Mouse (Mus musculus): Measurements from ENCODE around the gene Oas1f.
"Not testable (repeated sequence)": the region's sequence is repeated elsewhere in the genome, so short reads cannot be mapped to it uniquely, and the experiment has no call there.

The Oas1f gene

DNA sequence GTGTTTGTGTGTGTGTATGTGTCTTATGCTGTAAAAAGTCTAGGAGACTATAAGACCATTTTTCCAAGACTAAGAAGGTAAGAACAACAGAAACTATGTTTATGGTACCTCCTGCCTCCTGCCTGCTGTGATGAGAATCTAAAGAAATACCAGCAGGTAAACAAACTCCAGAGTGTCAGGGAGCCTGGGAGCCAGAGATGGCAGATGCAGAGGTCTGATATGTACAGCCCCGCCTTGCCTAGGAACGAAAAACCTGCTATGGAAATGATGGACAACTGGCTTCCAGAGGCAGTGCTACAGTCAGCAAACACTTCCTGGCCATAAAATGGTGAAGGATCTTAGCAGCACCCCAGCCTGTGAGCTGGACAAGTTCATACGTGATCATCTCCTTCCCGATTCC lies at the start of gene Oas1f:
TSS of gene Oas1f (plus strand) at position 301 of the 400 bp plus-strand sequence.
- no peak for DNase-seq

DNA sequence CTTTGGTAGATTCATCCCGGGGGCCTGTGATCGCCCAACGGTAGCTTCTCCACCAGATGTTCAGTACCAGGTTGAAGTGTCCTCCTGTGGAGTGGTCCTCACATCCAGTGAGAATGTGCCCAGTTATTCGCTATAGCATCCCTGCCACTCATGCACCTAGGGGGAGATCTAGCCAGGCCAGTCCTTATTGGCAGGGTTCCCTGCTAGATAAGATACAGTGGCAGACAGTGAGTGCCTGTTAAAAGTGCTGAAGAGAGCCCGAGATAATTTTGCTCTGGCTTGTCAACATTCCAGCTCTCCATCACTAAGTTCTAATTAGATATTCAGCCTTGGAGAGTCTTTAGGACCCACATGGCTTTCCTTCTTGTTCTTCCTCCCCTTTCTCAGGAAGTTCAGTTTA lies 49.0 kb upstream of the Oas1f start:
- DNase-seq, result not testable (repeated sequence)

DNA sequence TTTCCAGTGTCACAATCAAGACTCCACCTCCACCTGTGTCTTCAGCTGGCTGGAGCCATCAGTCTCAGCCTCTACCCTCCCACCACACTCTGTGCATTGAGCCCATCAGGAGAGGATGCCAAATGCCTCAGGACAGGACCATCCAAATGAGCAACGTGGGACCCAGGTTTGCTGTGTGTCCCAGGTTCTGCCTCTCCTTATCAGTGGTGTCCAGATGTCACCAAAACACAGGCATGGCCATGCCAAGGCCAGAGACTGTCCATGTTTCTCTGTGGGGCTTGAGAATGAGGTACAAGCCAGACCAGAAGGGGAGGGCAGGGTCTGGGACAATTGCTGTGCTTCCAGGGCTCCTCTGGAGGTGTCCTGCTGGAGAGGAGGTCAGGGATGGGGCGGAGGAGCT lies 48.2 kb upstream of the Oas1f start:
- not testable (repeated sequence) for DNase-seq

DNA sequence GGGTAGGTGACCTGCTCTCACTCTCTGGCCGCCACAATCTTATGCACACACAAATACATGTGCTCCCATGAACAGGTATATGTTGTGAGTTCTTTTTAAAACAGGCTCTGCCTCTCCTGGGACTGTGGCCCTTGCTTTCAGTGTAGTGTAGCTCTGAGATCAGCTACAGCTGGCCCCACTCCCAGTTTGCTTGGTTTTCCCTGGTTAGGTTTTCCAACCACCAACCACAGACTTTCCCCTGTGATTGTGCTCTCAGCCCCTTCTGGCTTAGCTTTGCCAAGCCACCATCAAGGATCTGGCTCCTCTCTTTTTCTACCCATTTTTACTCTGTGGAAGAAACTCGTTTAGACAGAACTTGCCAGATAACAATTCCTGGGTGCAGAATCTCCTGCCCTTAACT lies 43.6 kb upstream of the Oas1f start:
- no peak for DNase-seq

DNA sequence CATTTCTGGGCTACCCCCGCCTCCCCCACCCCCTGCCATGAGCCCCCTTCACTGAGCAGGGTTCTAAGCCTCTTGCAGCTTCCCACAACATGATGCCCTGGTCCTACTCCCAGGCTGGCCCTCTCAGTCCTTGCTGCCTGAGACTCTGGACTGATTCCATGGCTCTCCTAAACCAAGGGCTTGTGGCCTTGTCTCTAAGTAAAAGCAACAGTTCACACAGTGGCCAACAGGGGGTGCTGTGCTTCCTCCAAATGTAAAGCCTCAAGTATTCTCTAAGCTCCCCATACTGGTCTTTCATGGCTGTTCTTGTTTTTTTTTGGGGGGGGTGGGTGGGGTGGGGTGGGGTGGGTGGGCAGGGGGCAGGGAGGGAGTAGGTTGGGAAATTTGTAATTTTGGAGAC lies 40.7 kb upstream of the Oas1f start:
- DNase-seq, result peak; percentile 59

DNA sequence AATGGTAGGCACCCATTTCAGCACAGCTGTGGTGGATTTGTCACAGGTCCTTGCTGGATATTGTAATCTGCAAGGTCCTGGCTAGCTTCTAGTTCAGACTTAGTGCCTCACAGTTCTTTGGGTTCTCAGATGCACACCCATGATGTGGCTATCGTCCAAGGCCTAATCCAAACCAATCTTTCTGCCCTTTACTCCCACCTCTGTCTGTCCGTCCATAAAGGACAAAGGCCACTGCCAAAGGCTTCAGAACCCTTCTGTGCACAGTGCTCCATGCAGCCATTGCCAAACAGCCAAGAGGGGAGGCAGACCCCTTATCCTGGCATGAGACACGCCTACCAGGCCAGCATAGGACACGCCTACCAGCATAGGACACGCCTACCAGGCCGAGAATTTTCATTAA lies 38.0 kb upstream of the Oas1f start:
- DNase-seq, result no peak

DNA sequence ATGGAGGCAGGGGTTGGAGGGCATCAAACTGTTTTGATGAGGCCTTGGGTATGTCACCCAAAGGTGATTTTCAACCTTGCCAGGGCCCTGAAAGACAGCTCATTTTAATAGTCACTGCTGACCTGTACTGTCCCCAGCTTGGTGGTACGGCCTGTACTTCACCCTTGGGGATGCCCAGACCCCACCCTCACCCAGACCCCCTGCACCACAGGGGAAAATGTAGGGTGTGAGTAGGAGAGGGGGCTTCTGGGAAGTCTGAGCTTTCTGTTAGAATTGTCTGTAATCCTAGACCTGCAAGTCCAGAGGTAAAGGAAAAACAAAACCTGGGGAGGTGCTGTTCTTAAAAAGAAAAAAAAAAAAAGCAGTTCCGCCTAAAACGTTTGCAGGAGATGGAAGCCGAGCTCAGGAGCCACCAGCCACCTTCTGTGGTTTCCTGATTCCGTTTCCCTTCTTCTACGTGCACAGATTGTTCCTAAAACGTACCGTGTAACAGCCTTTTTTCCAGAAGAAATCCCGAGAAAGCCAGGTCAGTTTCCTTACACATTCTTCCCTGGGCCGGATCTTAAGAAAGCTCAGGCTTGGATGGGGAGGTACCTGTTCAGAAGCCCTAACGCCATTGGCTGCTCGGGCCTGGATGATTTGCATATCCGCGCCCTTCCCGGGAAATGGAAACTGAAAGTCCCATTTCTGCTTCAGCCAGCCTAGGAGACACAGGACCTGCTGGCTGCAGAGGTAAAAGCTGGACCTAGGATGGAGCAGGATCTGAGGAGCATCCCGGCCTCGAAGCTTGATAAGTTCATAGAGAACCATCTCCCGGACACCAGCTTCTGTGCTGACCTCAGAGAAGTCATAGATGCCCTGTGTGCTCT lies 35.0 kb upstream of the Oas1f start, which contains the start of gene Oas1c:
TSS of gene Oas1c (minus strand) at position 564 of the 869 bp plus-strand sequence.
- DNase-seq, result peak; percentile 87

DNA sequence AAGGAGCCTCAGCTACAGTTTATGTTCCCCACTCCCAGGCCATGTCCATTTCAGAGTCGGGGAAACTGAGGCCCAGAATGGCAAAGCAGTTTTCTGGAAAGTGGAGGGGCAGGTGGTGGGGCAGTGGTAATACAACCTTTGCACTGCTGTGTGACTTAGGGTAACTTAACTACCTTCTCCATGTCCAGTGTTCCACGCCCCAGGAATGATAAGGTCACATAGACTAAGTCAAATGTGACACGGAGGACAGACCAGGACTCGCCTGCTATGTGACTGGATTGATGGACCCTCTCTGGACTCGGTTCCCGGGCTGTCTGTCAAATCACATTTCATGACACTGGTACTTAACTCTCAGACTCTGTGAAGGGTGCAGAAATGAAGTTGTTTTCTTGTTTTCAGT lies 34.1 kb upstream of the Oas1f start:
- DNase-seq, result no peak

DNA sequence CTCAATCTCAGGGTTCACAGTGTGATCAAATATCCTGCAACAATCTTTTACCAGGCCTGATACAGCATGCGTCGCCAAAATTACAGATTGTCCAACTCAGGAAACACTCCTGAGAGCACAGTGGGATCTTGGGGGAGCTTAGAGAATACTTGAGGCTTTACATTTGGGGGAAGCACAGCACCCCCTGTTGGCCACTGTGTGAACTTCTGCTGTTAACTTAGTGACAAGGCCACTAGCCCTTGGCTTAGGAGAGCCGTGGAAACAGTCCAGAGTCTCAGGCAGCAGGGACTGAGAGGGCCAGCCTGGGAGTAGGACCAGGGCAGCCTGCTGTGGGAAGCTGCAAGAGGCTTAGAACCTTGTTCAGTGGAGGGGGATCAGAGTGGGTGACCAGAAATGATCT lies 31.2 kb upstream of the Oas1f start:
- DNase-seq, result peak; percentile 42

DNA sequence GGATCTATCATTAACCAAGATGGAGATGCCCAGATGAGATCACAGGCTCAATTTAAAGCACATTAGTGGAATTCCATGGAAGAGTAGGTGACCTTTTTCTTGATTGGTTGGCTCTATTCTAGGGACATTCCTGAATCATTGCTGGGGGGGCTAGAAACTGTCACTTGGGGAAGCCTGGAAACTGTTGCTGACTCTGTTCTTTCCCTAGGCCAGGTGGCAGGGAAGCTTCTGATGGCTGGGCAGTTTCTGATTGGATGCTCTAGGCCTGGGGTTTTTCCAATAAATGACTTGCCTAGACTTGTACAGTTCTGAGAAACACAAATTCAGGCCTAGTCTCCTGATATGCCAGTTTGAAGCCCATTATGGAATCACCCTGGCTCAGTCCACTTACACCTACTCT lies 28.2 kb upstream of the Oas1f start:
- no peak for DNase-seq

DNA sequence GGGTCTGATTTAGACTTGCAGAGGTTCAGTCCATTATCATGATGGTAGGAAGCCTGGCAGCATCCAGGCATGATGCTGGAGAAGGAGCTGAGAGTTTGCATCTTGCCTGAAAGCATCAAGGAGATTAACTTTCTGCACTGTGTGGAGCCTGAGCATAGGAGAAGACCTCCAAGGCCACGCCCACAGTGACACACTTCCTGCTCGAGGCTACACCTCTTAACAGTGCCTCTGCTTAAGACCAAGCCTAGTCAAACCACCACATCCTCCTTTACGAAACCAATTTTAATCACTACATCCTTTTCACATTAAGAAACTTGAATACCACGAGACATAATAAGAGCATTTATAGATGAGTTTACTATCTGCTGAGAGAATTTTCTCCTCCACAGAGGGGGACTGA lies 16.1 kb upstream of the Oas1f start:
- no peak for DNase-seq

DNA sequence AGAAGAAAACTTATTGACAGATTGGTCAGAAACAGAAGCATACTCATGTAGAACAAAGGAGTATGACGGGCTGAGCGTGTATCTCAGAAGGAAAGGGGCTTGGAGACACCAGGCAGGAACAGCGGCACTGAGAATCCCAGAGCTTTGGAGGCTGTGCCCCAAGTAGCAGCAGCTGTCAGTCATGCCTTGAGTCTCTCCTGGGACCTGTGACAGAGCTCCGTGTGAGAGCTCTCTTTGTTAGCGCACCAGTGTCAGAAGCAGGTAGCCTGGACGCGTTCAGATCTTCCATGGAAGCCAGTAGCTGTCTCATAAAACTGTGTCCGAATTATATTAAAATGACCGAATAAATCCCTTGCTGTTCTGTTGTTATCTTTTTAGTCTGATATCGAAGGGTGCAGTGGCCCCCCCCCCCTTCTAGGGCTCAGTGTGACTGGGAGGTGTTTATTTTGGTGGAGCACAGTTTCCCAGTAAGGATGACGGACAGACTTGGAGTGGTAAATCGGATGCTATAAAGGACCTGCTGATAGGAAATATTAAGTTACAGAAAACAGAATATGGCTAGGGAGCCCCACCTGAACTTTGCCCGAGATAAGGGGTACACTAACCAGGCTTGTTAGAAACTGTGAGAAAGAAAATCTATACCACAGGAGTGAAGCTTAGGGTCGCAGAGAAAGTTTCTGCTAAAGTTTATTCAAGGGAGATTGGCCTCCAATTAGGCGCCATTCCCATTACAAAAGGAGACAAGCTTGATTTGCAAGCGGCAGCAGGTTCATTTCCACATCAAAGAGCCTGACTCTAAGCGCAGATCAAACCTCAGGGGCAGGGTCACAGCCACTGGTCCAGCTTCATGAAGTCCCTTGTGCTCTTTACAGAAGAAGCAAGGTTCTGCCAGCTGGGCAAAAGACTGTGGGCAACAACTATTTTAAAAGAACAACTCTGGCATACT lies 13.6 kb upstream of the Oas1f start:
- no peak for DNase-seq

DNA sequence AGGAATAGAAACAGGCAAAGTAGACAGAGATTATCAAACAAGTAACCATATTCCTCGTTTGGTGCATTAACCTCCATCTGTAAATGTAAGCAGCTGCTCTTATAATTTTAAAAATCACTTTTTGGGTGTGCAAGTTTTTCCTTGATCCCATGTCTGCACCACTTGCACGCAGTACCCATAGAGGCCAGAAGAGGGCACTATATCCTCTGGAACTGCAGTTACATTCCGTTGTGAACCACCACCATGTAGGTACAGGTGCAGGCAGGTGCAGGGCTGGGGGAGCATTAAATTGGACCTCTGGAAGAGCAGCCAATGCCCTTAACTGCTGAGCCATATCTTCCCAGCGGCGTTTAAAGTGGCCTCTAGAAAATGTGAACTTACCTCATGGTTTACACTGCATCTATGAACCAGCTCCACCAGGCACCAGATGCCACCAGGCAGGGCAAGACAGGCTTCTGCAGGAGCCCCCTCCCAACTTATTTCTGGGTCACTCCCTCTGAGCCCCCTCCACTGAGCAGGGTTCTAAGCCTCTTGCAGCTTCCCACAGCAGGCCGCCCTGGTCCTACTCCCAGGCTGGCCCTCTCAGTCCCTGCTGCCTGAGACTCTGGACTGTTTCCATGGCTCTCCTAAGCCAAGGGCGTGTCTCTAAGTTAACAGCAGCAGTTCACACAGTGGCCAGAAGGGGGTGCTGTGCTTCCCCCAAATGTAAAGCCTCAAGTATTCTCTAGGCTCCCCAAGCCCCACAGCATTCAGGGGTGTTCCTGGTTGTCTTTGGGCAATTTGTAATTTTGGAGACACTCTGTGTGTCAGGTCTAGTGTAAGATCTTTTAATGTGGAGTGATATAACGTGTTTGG lies 10.2 kb upstream of the Oas1f start:
- peak; percentile 57 for DNase-seq

DNA sequence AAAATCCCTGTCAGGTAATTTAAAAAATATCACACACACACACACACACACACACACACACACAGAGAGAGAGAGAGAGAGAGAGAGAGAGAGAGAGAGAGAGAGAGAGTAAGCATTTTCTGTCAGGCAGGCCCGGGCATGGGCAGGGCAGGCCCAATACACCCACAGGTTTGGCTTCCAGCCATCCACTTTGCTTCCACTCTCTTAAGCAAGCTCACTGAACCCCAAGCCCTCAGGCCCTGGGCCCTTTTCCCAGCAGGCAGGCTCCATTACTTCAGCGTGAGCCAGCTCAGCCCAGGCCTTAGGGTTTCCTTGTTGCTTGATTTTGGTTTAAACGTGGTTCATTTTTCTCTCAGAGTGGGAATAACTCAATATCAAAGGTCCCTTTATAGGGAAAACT lies 2.5 kb upstream of the Oas1f start:
- DNase-seq, result peak; percentile 13

DNA sequence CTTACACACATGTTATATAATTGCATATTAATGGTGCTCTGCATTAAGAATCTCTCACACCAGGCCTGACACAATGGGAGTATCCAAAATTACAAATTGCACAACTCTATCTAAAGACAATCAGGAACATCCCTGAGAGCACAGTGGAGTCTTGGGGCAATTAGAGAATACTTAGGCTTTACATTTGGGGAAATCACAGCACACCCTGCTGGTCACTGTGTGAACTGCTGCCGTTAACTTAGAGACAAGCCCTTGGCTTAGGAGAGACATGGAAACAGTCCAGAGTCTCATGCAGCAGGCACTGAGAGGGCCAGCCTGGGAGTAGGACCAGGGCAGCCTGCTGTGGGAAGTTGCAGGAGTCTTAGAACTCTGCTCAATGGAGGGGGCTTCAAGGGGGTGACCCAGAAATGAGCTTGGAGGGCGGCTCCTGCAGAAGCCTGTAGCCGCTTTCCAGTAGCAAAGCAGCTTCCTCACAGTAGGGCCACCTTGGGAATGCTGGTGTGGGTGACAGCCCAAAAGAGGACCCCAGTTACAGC lies 2.5 kb downstream of the Oas1f start:
- DNase-seq, result peak; percentile 49

DNA sequence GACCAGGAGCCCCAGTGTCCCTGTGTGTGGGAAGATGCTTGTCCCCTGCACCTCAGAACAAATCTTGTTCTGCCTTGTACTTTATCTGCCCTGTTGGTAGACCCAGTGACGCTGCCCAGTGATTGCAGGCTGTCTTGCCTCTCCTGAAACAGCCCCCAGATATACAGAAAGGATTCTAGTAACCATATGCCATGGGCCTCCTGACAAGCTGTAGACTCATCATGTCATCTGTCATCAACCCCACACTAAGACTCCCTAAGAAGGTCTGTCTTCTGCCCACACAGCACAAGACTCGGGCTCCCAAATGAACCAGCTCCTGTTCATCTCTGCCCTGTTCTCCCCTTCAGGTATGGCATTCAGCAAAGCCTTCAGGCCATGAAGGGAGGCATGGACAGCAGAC lies 12.1 kb downstream of the Oas1f start:
- no peak for DNase-seq

DNA sequence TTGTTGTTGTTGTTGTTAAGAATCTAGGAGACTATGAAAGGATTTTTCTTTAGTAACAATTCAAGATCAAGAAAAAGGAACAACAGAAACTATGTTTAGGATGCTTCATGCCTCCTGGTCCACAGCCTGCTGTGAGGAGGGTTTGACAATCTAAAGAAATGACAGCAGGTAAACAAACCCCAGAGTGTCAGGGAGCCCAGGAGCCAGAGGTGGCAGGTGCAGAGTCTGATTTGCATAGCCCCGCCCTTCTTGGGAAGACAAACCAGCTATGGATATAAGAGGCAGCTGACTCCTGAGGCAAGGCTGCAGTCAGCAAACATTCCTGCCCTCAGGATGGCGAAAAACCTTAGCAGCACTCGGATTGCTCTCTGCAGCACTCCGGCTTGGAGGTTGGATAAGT lies 14.0 kb downstream of the Oas1f start, which contains the start of gene Oas1h:
TSS of gene Oas1h (plus strand) at position 301 of the 400 bp plus-strand sequence.
- DNase-seq, result no peak

DNA sequence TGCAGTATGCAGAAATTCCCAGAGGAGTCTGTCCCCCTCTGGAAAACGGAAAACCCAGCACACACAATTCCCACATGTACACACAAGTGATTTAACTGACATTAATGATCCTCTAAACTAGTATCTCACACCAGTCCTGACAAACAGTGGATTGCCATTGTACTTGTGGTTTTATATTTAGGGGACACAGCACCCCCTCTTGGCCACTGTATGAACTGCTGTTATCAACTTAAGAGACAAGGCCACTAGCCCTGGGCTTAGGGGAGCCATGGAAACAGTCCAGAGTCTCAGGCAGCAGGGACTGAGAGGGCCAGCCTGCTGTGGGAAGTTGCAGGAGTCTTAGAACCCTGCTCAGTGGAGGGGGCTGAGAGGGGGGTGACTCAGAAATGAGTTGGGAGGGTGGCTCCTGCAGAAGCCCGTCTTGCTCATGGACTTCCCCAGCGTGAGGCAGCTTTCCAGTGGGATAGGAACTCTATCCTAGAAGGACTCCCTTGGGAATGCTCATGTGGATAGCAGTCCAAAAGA lies 18.2 kb downstream of the Oas1f start:
- DNase-seq, result no peak

DNA sequence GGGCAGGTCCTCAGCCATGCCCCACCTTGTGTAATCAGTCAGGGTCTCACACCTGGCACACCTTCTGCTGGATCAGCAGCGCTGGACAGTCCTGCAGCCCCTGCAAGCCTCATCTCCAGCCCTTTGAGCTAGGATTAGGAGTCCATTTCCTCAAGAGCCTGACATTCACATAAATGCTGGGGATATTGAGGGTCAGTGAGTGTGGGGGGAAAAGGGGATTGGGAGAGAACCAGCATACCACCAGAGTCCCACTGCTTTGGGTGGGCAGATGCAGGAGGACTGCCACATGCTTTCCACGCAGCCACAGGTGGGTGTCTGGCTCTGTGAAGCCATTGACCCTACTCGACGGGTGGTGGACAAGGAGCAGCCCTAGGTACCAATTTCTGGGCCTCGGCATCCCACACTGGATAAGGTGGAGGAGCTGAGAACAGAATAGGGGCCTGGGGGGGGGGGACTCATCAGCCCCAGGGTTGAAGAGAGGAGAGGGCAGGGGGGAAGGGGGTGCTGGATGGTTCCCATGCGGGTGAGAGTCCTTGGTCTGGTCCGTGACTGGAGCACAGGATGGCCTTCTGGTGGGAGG lies 22.4 kb downstream of the Oas1f start:
- no peak for DNase-seq

DNA sequence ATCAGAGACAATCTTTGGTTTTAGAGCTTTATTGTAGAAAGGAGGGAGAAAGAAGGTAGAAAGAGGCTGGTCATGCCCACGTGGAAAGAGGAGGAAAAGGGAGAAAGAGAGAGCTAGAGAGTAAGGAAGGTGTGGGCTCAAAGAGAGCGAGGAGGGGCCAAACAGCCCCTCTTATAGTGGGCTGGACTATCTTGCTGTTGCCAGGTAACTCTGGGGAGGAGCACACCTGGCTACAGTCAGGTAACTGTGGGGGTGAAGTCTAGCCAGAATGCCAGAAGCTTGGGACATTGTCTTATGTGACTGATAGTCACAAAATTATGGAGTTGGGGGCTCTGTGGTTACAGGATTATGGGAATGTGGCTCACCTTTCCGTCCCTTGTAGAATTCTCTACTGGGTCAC lies 22.9 kb downstream of the Oas1f start:
- DNase-seq, result no peak

DNA sequence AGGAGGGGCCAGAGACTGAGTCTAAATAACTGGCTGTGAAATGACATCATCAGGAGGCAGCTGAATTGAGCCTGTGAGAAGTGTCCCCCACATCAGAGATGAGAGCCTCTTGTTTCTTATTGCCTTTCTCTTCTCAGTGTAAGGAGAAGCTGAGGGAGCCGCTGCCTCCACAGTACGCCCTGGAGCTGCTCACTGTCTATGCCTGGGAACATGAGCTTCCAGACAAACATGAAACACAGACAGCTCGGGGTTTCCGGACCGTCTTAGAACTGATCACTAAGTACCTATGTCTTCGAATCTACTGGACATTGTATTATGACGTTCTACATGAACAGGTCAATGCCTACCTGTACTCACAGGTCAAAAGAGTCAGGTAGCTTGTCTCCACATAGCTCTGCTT lies 23.6 kb downstream of the Oas1f start:
- no peak for DNase-seq

DNA sequence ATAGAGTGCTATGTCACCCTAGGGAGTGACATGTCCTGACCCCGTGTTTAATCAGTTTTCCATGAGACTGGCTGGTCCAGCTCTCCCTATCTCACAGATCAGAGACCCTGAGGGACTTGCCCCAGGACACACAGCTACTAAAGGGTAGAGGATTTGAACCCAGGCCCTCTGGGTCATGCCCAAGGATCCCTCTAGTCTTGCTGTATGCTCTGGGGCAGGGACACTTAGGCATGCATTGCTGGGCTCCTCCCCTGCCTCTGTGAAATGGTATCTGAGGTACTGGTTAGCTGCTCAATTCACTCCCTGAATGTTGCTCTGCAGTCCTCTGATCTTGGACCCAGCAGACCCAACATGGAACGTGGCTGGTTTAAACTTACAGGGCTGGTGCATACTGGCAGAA lies 24.3 kb downstream of the Oas1f start:
- DNase-seq, result no peak

Measured in lung, postnatal 14 days (tissue).